Mouse (Mus musculus): Measurements from ENCODE around the gene Nucb1. TPM values are rescaled to one million over a fixed set of nuclear protein-coding genes. Genes with fewer than 3 reads are reported as not detected.
"Not testable (repeated sequence)": the region's sequence is repeated elsewhere in the genome, so short reads cannot be mapped to it uniquely, and the experiment has no call there.

Gene Nucb1
- polyA plus RNA-seq, 1 experiment: 88.2 TPM

DNA sequence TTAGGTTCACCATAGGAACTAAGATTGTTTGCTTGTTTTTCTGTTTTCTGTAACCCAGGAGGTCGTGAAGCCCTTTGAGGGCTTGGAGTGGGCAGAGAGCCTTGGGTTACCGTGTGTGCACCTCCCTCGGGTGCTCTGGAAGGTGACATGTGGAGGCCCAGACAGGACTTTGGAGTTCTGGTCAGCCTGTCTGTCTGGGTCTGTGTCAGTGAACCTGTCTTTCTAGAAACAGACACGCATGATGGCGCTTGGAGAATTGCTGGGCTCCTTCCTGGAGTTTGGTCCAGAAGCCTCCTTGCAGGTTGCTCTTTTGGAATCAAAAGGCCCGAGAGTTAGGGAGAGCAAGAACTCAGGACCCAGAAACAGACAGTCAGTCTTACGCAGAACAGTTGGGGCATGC is 49.8 kb downstream of the Nucb1 start:
- H3K4me1 ChIP-seq (ENCODE audit: control insufficient read depth, insufficient read depth, low read length): peaks cover 9% of the 10 kb centered on the region; the same call in 1 of the 2 replicates
- TF ChIP-seq POLR2A (IDR thresholded peaks at IDR 0.05; ENCODE audit: extremely low read depth, insufficient read depth, low read length) (no peak), CTCF (IDR thresholded peaks at IDR 0.05; ENCODE audit: extremely low read depth, insufficient read depth, low read length) (no peak)
- no peak overlapping the region; the same call in 1 of the 2 replicates for H3K4me3 ChIP-seq (ENCODE audit: insufficient read depth, low read length)
- H3K27ac ChIP-seq (ENCODE audit: insufficient read depth, low read length): peak overlapping the region; percentile 94

DNA sequence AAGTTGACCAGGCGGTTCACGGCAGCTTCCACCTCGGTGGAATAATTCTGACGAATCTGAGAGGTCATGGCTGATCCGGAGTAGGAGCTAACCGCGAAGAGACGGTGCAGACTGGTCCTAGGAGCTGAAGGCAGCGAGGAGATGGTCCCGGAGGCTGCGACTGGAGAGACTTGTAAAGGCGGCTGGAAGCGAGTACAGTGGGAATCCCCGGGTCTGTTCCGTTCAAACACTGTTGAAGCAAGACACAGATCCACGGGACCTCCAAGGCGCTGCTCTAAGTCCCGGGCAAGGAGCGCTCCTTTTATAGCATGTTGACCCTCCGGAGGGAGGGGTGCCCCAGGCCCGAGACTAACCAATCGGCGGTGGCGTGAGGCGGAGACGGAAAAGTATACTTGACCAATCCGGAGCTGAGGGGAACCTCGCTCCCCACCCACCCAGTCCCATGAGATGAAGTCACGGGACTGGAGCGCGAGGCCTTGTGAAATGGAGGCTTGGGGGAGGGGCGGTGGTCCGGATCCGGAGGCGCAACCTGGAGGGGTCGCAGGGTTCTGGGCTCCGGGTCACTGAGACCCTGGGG is 50.6 kb downstream of the Nucb1 start, which contains the start of gene Ftl1:
Gene Ftl1, minus strand, starts transcription at position 321 of the 577 bp plus-strand sequence.
- Histone ChIP-seq H3K4me3 (ENCODE audit: insufficient read depth, low read length) (peak within 1 kb of the TSS; percentile 93), H3K27ac (ENCODE audit: insufficient read depth, low read length) (peak within 1 kb of the TSS; percentile 94)
- TF ChIP-seq POLR2A (IDR thresholded peaks at IDR 0.05; ENCODE audit: extremely low read depth, insufficient read depth, low read length): peak; percentile 96
- H3K4me1 ChIP-seq (ENCODE audit: control insufficient read depth, insufficient read depth, low read length): not testable (repeated sequence)

DNA sequence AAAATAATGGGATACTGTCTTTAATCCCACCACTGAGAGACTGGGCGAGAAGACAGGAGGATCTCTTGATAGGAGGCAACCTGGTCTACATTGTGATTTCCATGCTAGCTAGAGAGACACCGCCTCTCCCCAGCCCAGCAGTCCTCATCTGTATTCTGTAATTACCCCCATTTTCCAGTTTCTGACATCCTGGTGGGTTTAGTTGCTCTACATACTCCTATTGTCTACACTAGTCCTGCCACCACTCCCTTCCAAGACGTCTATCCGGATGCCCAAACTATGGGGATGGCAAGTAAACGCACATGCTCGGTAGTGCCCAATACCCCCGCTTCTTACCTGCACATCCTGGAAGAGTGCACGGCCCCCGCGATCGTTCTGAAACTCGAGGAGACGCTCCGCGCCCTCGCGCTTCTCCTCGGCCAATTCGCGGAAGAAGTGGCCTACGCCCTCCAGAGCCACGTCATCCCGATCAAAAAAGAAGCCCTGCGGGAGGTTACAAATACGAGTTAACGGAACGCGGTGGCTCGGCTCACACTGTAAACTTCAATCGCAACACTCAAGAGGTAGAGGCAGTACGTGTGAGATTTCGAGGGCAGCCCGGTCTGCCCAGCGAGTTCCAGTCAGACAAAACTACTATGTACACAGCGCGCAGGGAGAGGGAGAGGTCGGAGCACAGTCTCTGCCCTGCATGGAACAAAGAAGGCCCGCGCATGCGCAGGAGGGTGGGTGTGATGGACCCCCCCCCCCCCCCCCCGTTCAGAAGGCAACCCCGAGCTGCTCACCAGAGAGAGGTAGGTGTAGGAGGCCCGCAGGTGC is 51.2 kb downstream of the Nucb1 start:
- Histone ChIP-seq H3K4me3 (ENCODE audit: insufficient read depth, low read length) (peak overlapping the region; percentile 93), H3K4me1 (ENCODE audit: control insufficient read depth, insufficient read depth, low read length) (peaks cover 6% of the 10 kb centered on the region; the same call in 1 of the 2 replicates), H3K27ac (ENCODE audit: insufficient read depth, low read length) (peak overlapping the region; percentile 64; the same call in 1 of the 2 replicates)
- TF ChIP-seq POLR2A (IDR thresholded peaks at IDR 0.05; ENCODE audit: extremely low read depth, insufficient read depth, low read length): no peak; the same call in 1 of the 2 replicates
- TF ChIP-seq CTCF (IDR thresholded peaks at IDR 0.05; ENCODE audit: extremely low read depth, insufficient read depth, low read length): no peak

DNA sequence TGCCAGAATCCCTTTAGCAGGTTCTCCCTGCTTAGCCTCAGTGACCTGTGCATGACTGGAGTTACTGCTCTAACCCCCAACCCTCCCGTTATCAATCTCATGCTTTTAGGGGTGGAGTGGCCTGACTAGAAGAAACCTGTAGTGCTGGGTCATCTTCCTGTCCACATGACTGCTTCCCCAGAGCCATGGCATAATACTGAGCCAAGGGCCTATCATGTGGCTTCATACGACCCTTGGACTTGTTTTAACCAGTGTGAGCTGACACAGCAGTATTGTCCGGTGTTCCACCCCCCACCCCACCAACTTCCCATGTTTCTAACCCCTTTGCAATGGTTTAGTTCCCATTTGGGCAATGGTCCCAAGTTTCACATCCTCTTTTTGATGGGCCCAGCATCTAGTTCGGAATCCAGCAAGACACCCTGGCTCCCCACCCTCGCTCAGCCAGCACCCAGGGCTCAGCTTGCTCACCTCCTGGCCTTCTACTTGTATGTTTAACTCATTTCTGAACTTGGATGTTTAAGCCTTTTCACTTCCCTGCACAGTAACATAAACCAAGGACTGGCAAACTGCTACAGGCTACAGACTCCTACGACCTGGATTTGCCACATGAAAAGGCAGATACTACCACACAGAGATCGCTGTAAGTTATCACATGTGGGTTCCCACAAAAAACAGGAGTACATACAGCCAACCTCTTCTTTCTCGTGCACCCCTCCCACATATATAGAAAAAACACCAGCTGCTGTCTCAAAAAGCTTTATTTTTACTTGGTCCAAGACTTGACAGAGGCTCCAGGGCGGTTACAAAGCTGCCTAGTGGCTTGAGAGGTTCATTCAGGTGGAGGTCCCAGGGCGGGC is 52.8 kb downstream of the Nucb1 start:
- TF ChIP-seq CTCF (IDR thresholded peaks at IDR 0.05; ENCODE audit: extremely low read depth, insufficient read depth, low read length) (no peak), POLR2A (IDR thresholded peaks at IDR 0.05; ENCODE audit: extremely low read depth, insufficient read depth, low read length) (peak; percentile 24; the same call in 1 of the 2 replicates)
- Histone ChIP-seq H3K27ac (ENCODE audit: insufficient read depth, low read length) (no peak overlapping the region), H3K4me1 (ENCODE audit: control insufficient read depth, insufficient read depth, low read length) (peaks cover 6% of the 10 kb centered on the region; the same call in 1 of the 2 replicates), H3K4me3 (ENCODE audit: insufficient read depth, low read length) (peak overlapping the region; percentile 93; the same call in 1 of the 2 replicates)

DNA sequence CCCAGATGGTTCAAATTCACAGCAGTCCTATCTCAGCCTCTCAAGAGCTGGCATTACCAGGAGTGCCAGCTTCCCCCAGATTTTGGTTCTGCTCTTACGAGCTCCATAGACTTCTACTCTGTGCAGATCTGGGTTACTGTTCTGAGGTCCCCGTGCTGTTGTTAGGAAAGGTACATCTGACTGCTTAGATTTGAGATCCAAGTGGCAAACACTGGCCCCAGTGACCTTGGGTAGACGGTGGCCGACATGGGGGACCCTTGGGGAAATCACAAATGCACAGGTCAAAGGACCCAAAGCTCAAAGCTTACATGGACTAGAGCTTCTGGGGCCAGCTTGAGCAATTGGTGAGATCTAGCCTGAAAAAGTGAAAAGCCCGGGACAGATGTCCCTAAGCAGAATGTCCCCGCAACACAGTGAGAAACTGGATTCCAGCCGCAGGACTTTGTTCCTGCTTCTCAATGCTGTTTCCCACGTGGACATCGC is 53.4 kb downstream of the Nucb1 start:
- Histone ChIP-seq H3K4me3 (ENCODE audit: insufficient read depth, low read length) (no peak overlapping the region), H3K4me1 (ENCODE audit: control insufficient read depth, insufficient read depth, low read length) (peaks cover 6% of the 10 kb centered on the region; the same call in 1 of the 2 replicates), H3K27ac (ENCODE audit: insufficient read depth, low read length) (no peak overlapping the region)
- TF ChIP-seq POLR2A (IDR thresholded peaks at IDR 0.05; ENCODE audit: extremely low read depth, insufficient read depth, low read length): no peak
- no peak for TF ChIP-seq CTCF (IDR thresholded peaks at IDR 0.05; ENCODE audit: extremely low read depth, insufficient read depth, low read length)

DNA sequence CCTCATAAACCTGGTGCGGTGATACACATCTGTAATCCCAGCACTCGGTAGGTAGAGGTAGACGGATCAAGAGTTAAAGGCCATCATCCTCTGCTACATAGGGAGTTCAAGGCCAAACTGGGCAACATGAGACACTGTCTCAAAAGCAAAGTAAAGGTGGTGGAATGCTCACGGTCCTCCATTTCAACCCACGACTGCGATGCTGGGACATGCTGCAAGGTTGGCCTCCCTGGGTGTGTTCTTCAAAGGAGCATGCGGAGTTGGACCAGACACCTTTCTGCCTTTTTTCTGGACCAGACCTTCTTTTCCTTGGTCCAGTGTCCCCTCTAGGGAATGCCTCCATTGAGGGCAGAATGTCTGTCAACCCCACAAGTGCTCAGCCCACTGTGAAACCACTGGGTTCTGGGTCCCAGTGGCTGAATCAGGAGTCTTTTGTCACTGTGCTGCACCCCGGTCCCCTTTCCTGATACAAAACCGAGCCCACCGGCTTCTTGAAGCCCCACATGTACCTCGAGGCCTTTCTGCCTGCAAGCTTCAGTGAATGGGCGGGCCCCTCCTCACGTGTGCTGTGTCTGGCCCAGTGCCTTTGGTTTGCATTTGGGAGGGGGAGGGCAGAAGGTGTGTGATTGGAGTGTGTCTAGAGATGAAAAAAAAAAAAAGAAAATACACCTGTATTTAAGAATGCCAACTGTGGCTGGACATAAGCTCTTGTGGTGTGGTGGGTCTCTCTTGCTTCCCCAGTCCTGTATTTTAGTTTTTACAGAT is 54.1 kb downstream of the Nucb1 start:
- Histone ChIP-seq H3K4me3 (ENCODE audit: insufficient read depth, low read length) (no peak overlapping the region), H3K27ac (ENCODE audit: insufficient read depth, low read length) (no peak overlapping the region), H3K4me1 (ENCODE audit: control insufficient read depth, insufficient read depth, low read length) (peaks cover 6% of the 10 kb centered on the region; the same call in 1 of the 2 replicates)
- no peak for TF ChIP-seq POLR2A (IDR thresholded peaks at IDR 0.05; ENCODE audit: extremely low read depth, insufficient read depth, low read length)
- no peak for TF ChIP-seq CTCF (IDR thresholded peaks at IDR 0.05; ENCODE audit: extremely low read depth, insufficient read depth, low read length)

DNA sequence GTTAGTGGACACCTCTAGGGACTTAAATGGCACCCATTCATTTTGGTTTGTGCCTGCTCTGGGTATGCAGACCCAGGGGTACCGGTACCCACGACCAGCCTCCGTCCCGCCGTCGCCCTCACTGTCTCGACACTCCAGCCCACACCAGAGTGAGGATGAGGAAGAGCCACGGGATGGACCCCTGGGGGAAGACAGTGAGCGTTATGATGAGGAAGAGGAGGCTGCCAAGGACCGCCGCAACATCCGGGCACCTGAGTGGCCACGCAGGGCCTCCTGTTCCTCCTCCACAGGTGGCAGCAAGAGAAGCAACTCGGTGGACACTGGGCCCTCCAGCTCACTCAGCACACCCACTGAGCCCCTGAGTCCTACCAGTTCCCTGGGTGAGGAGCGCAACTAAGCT is 55.2 kb downstream of the Nucb1 start:
- H3K4me3 ChIP-seq (ENCODE audit: insufficient read depth, low read length): no peak overlapping the region
- TF ChIP-seq POLR2A (IDR thresholded peaks at IDR 0.05; ENCODE audit: extremely low read depth, insufficient read depth, low read length) (no peak), CTCF (IDR thresholded peaks at IDR 0.05; ENCODE audit: extremely low read depth, insufficient read depth, low read length) (no peak)
- H3K4me1 ChIP-seq (ENCODE audit: control insufficient read depth, insufficient read depth, low read length): peaks cover 3% of the 10 kb centered on the region; the same call in 1 of the 2 replicates
- H3K27ac ChIP-seq (ENCODE audit: insufficient read depth, low read length): no peak overlapping the region

DNA sequence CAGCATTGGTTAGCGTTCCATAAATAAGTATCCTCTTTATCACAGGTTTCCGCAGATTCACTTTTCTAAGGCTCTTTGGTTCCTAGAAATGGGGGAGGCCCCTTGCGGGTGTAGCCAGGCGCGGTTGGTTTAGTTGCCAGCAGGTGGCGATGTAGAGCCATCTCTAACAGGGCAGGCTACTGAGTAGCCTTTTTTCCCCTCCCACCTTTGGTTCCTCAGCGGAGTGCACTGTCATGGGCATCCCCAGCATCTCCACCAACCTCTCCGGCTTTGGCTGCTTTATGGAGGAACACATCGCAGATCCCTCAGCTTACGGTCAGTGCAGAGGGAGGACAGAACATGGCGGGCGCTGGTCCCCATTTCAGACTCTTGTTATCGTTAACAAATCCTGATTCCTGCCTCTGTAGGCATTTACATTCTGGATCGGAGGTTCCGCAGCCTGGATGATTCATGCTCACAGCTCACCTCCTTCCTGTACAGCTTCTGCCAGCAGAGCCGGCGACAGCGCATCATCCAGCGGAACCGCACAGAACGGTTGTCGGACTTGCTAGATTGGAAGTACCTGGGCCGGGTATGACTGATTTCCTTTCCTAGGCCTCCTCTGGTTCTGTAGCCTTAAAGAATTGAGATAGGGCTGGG is 58.7 kb downstream of the Nucb1 start:
- H3K4me1 ChIP-seq (ENCODE audit: control insufficient read depth, insufficient read depth, low read length): no peaks in the 10 kb centered on the region
- TF ChIP-seq POLR2A (IDR thresholded peaks at IDR 0.05; ENCODE audit: extremely low read depth, insufficient read depth, low read length) (peak; percentile 80), CTCF (IDR thresholded peaks at IDR 0.05; ENCODE audit: extremely low read depth, insufficient read depth, low read length) (peak; percentile 71)
- H3K27ac ChIP-seq (ENCODE audit: insufficient read depth, low read length): peak overlapping the region; percentile 9; the same call in 1 of the 2 replicates
- peak overlapping the region; percentile 33 for H3K4me3 ChIP-seq (ENCODE audit: insufficient read depth, low read length)

Data from cortical plate, adult 2 months (tissue).